Mouse (Mus musculus): ENCODE results near the gene Ttc5. TPM values are rescaled to one million over a fixed set of nuclear protein-coding genes. Genes with fewer than 3 reads are reported as not detected.
"Not testable (repeated sequence)": the region's sequence is repeated elsewhere in the genome, so short reads cannot be mapped to it uniquely, and the experiment has no call there.

The Ttc5 gene
- polyA plus RNA-seq, 1 experiment: 11.1 TPM

- Histone ChIP-seq H3K4me3 (ENCODE audit: insufficient read depth, low read depth, low read length) (no peak overlapping the region), H3K4me1 (ENCODE audit: control insufficient read depth, insufficient read depth, insufficient read length, low read length) (no peaks in the 10 kb centered on the region), H3K27ac (replicated peaks; ENCODE audit: low read depth, low read length) (no peak overlapping the region)
These were observed 11.1 kb upstream of the Ttc5 start for GRCm38 (mm10) chr14:50796464-50796863.

DNA sequence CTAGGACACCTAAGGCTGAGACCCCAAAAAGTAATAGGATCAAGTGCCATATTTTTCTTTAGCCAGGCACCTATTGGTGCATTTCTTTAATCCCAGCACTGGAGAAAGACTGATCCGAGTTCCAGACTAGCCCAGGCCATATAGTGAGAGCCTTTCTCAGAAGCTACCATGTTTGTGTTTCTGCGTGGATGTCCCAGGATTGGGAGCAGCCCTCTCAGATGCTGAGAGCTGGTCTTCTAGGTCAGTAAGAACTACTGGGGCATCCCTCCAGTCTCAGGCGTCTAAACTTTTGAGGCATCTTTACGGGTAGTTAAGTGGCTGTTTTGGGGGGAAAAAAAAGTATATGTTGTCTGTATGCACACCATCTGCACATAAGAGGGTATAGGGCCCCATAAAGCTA lies 10.6 kb upstream of the Ttc5 start:
- no peak overlapping the region for H3K27ac ChIP-seq (replicated peaks; ENCODE audit: low read depth, low read length)
- H3K4me1 ChIP-seq (ENCODE audit: control insufficient read depth, insufficient read depth, insufficient read length, low read length): no peaks in the 10 kb centered on the region
- H3K4me3 ChIP-seq (ENCODE audit: insufficient read depth, low read depth, low read length): no peak overlapping the region

DNA sequence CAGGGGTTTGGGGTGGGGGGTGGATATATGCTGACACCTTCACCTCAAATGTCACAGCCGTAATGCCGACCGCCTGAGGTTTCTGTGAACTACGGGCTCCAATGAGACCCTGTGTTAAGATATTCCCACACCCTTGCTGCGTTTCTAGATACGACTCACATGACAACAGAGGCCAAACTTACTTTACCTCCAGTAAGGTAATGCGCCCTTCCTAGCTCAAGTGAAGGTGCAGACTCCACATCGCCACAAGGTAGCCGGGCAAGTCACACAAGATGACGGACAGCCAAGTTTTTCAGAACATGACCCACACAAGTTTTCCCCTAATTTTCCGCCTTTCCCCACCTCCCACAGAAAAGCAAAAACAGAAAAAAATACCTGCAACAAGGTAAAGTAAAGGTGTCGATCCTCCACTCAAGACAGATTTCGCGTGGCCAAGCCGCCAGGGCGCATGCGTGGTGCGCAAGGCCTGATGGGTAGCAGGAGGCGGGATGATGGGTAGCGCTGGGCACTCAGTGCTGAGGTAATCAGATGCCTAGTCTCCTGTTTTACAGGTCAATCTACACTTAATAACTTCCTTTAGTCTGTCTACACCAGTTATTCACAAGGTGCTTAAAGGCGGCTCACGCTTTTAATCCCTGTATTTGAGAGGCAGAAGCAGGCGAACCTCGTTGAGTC lies 10.1 kb upstream of the Ttc5 start:
- Histone ChIP-seq H3K27ac (replicated peaks; ENCODE audit: low read depth, low read length) (no peak overlapping the region), H3K4me3 (ENCODE audit: insufficient read depth, low read depth, low read length) (no peak overlapping the region), H3K4me1 (ENCODE audit: control insufficient read depth, insufficient read depth, insufficient read length, low read length) (no peaks in the 10 kb centered on the region)

DNA sequence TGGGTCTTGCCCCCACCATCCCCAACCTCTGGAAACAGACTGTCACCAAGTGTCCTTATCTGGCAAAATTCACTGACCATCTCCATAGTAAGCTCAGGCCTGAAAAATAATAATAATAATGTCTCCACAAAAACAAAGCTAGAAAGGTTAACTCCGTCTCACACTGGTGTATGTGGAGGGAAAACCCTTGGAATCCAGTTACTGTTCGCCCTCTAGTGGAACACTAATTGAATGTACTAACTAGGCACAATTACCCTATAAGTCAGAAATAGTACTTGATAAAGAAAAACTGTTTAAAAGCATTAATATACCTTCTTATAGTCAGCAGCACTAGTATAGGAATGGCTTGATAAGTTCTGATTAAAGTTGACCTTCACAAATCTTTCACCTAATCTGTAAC lies 2.8 kb upstream of the Ttc5 start:
- Histone ChIP-seq H3K27ac (replicated peaks; ENCODE audit: low read depth, low read length) (no peak overlapping the region), H3K4me1 (ENCODE audit: control insufficient read depth, insufficient read depth, insufficient read length, low read length) (no peaks in the 10 kb centered on the region)

GRCm38 (mm10) chr14:50784391-50785250 lies 698 bp downstream of the Ttc5 start:
- no peaks in the 10 kb centered on the region for H3K4me1 ChIP-seq (ENCODE audit: control insufficient read depth, insufficient read depth, insufficient read length, low read length)
- peak overlapping the region; percentile 91 for H3K4me3 ChIP-seq (ENCODE audit: insufficient read depth, low read depth, low read length)
- H3K27ac ChIP-seq (replicated peaks; ENCODE audit: low read depth, low read length): no peak overlapping the region

More for the DNA sequence above, 2.8 kb upstream of the Ttc5 start:
- H3K4me3 ChIP-seq (ENCODE audit: insufficient read depth, low read depth, low read length): no peak overlapping the region

DNA sequence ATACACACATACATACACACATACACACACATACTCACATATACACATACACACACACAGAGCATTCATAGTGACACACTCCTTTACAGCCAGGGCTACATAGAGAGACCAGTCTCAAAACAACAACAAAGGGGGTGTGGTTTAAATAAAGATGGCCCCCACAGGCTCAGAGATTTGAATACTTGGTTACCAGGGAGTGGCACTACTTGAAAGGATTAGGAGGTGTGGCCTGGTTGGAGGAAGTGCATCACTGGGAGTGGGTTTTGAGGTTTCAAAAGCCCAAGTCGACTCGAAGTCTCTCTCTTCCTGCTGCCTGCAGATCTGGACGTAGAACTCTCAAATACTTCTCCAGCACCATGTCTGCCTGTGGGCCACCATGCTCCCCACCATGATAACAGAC lies 3.2 kb downstream of the Ttc5 start:
- no peak overlapping the region for H3K4me3 ChIP-seq (ENCODE audit: insufficient read depth, low read depth, low read length)
- no peaks in the 10 kb centered on the region for H3K4me1 ChIP-seq (ENCODE audit: control insufficient read depth, insufficient read depth, insufficient read length, low read length)
- no peak overlapping the region for H3K27ac ChIP-seq (replicated peaks; ENCODE audit: low read depth, low read length)

DNA sequence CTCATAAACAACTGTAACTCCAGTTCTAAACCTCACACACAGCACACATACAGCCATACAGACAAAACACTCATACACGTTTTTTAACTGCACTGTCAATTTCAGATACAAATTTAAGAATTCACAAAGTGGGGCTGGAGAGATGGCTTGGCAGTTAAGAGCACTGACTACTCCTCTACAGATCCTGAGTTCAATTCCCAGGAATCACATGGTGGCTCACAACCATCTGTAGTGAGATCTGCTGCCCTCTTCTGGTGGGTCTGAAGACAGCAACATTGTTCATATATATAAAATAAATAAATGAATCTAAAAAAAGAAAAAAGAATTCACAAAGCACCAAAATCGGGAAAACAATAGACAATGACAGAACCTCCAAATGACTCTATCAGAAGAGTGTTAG lies 14.0 kb downstream of the Ttc5 start:
- H3K4me1 ChIP-seq (ENCODE audit: control insufficient read depth, insufficient read depth, insufficient read length, low read length): no peaks in the 10 kb centered on the region
- no peak overlapping the region for H3K27ac ChIP-seq (replicated peaks; ENCODE audit: low read depth, low read length)
- no peak overlapping the region for H3K4me3 ChIP-seq (ENCODE audit: insufficient read depth, low read depth, low read length)

DNA sequence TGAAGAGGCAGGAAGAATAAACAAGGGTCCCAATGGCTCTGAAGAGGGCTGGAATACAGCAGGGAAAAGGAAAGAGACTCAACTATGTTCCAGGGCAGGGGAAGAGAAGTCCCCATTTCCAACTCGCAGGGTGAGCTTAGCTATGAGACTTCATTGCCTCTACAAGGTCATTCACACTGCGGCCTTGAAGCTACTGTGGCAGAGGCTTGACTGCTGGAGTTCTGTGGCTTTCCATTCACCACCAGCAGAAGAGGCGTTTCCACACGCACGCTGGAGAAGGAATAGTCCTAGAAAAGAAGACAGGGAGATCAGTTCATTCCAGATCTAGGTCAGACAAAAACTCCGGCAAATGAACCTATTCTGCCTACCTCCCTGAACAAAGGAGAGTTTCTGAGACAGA lies 19.6 kb downstream of the Ttc5 start:
- no peak overlapping the region for H3K4me3 ChIP-seq (ENCODE audit: insufficient read depth, low read depth, low read length)
- no peak overlapping the region for H3K27ac ChIP-seq (replicated peaks; ENCODE audit: low read depth, low read length)
- H3K4me1 ChIP-seq (ENCODE audit: control insufficient read depth, insufficient read depth, insufficient read length, low read length): no peaks in the 10 kb centered on the region

DNA sequence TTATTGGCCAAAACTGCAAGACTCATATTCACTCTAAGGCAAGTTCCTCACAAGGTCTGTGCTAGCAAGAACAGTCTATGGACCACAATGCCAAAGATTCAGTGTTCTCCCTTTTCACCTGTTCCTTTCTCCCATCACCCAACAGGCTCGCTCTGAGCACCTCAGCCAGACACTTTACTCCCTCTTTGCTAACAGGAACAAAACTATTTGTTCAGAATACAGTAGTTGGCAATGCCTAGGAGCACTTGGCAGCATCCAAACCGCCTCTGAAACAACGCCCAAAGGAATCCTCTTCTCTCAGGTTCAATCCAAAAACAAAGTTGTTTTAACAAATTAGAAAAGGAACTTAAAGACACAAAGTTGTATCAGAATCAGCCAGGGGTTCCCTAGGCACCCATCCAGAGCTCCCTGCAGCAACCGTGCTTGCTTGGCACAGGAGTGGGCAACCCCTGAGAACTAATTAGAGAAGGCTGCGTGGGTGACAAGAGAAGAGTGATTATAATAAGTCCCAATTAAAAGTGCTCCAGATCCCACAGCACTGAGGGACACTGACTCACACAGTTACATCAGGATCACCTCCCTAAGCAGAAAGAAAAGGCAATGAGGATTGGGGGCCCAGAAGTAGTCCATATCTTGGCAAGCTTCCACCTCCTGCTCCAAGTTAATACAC lies 26.8 kb downstream of the Ttc5 start:
- H3K4me1 ChIP-seq (ENCODE audit: control insufficient read depth, insufficient read depth, insufficient read length, low read length): no peaks in the 10 kb centered on the region
- H3K4me3 ChIP-seq (ENCODE audit: insufficient read depth, low read depth, low read length): no peak overlapping the region

DNA sequence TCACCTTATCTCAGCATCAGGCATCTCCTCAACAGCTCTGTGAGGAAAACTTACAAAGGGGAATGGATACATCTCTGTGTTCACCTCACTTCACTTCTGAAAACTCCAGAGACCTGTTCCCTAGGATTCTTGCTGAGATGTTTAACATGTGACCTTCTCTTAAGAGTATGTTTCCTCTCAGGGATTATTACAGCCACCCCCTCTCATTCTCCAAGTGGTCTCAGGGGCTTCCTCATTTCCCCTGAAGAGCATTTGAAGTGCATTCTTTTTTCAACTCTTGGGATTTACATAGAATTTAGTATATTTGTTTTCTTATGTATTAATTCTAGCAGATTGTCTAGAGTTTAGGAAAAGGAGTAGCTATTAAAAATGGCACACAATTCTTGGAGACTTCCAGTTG lies 40.3 kb downstream of the Ttc5 start, which contains the start of gene Olfr749:
TSS of gene Olfr749 (minus strand) at position 101 of the 400 bp plus-strand sequence.
- H3K27ac ChIP-seq (replicated peaks; ENCODE audit: low read depth, low read length): no peak within 1 kb of the TSS
- no peak within 1 kb of the TSS for H3K4me3 ChIP-seq (ENCODE audit: insufficient read depth, low read depth, low read length)
- no peaks in the 10 kb centered on the region for H3K4me1 ChIP-seq (ENCODE audit: control insufficient read depth, insufficient read depth, insufficient read length, low read length)

More for the DNA sequence above, 26.8 kb downstream of the Ttc5 start:
- no peak overlapping the region for H3K27ac ChIP-seq (replicated peaks; ENCODE audit: low read depth, low read length)

DNA sequence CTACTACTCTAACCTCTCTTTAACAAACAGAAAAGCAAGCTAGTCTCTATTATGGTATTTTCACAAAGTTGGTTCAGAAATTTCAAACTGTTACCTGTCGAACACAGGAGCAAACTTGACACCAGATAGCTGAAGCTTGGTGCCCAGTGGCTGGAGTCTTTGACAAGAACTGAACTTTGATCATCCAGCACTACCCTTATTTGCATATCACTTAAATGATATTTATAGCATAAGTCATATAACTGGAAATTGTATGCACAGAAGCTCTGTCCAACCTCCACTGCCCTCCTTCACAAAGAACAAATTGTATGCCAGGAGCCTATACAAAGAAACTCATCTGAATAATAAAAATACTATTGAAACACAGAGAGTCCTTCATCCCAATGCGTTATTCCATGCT lies 43.7 kb downstream of the Ttc5 start:
- Histone ChIP-seq H3K4me1 (ENCODE audit: control insufficient read depth, insufficient read depth, insufficient read length, low read length) (no peaks in the 10 kb centered on the region), H3K27ac (replicated peaks; ENCODE audit: low read depth, low read length) (no peak overlapping the region), H3K4me3 (ENCODE audit: insufficient read depth, low read depth, low read length) (no peak overlapping the region)

DNA sequence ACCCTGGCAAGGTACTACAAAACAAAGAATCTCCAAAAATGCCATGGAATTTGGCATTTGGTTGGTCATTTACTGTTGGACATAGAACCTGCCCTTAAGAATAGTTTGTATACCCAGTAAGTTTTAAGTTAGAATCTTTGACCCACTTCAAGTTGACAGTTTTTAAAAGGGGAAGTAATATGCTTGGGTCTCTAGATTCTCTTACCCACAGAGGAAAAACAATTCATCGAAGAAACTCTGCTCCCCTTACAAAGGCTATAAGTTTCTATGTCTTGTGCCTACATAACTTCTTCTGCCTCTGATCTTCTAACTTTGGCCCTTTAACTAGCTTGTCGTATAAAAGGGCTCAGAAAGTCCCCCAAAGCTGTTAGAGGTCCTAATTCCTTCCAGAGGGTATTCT lies 45.0 kb downstream of the Ttc5 start:
- H3K27ac ChIP-seq (replicated peaks; ENCODE audit: low read depth, low read length): no peak overlapping the region
- H3K4me3 ChIP-seq (ENCODE audit: insufficient read depth, low read depth, low read length): no peak overlapping the region
- no peaks in the 10 kb centered on the region for H3K4me1 ChIP-seq (ENCODE audit: control insufficient read depth, insufficient read depth, insufficient read length, low read length)

- not testable (repeated sequence) for H3K4me1 ChIP-seq (ENCODE audit: control insufficient read depth, insufficient read depth, insufficient read length, low read length); H3K4me3 ChIP-seq (ENCODE audit: insufficient read depth, low read depth, low read length); H3K27ac ChIP-seq (replicated peaks; ENCODE audit: low read depth, low read length)
These were observed 62.9 kb downstream of the Ttc5 start for GRCm38 (mm10) chr14:50722371-50722770.

- not testable (repeated sequence) for H3K4me1 ChIP-seq (ENCODE audit: control insufficient read depth, insufficient read depth, insufficient read length, low read length); H3K27ac ChIP-seq (replicated peaks; ENCODE audit: low read depth, low read length)
These were observed 65.4 kb downstream of the Ttc5 start for GRCm38 (mm10) chr14:50719875-50720274.

More at GRCm38 (mm10) chr14:50719875-50720274, 65.4 kb downstream of the Ttc5 start:
- not testable (repeated sequence) for H3K4me3 ChIP-seq (ENCODE audit: insufficient read depth, low read depth, low read length)
